Mouse (Mus musculus): Measurements from ENCODE around the gene Btbd10. TPM values are rescaled to one million over a fixed set of nuclear protein-coding genes. Genes with fewer than 3 reads are reported as not detected.
A peak's percentile ranks its signal among the peaks of the same experiment; 100 is the strongest.

Btbd10 gene
- polyA plus RNA-seq, 1 experiment from 2014 or later, result 44.3 TPM

GRCm38 (mm10) chr7:113268287-113268686 is 100.9 kb downstream of the Btbd10 start:
- DNase-seq (ENCODE audit: low spot score) (peak; percentile 62), ATAC-seq (ENCODE audit: insufficient read depth, low FRiP score, low TSS enrichment) (no peak)
- Histone ChIP-seq H3K4me2 (ENCODE audit: low read depth) (no peak overlapping the region), H3K36me3 (ENCODE audit: control insufficient read depth, insufficient read depth, low read length) (no peaks in the 10 kb centered on the region), H3K4me3 (ENCODE audit: low read depth, low read length) (no peak overlapping the region), H3K4me1 (ENCODE audit: control insufficient read depth, insufficient read depth, low read length) (no peaks in the 10 kb centered on the region), H3K9ac (ENCODE audit: low read length) (no peak overlapping the region), H3K27me3 (ENCODE audit: control insufficient read depth, insufficient read depth, low read length) (no peaks in the 10 kb centered on the region), H3K27ac (ENCODE audit: low read depth, low read length) (no peak overlapping the region), H3K9me3 (ENCODE audit: control insufficient read depth, low read length) (no peaks in the 10 kb centered on the region)
- 81% methylated on average over 9 of the region's 9 CpGs for WGBS

Other genes with a start within 250 kb of the Btbd10 start
- gene Arntl, start 161.9 kb downstream of the Btbd10 start, polyA plus RNA-seq (2014; fragmentation: Nextera tagmentation; extraction: Ambion mirVana), result 8.1 and 8.6 TPM in 2 replicates
- not detected in 2 replicates for gene Pth, start 19.2 kb upstream of the Btbd10 start, polyA plus RNA-seq (2014; fragmentation: Nextera tagmentation; extraction: Ambion mirVana)
- gene Far1, start 144.4 kb upstream of the Btbd10 start, polyA plus RNA-seq (2014; fragmentation: Nextera tagmentation; extraction: Ambion mirVana), result 83.5 and 94.2 TPM in 2 replicates